Mouse (Mus musculus) MEL (cell line): ENCODE measurements around the gene Syt2.

ENCODE experiments used
- EP300 ChIP-seq, 2 experiments: IDR thresholded peaks; 2 replicates each; pipeline ENCODE4 v1.6.1; 2011; ENCODE audit warnings: improper control_type of control experiment in 2 of 2, low read length in 2 of 2, low read depth in 1 of 2, mild to moderate bottlenecking in 1 of 2
- POLR2A ChIP-seq, 2 experiments: IDR thresholded peaks; 2 replicates each; pipeline ENCODE4 v1.6.1; 2011 to 2012; ENCODE audit warnings: low read length in 2 of 2, mild to moderate bottlenecking in 2 of 2, control low read depth in 1 of 2, improper control_type of control experiment in 1 of 2, low read depth in 1 of 2, moderate library complexity in 1 of 2; ENCODE audit not compliant: control insufficient read depth in 1 of 2, insufficient read depth in 1 of 2, poor library complexity in 1 of 2

DNA sequence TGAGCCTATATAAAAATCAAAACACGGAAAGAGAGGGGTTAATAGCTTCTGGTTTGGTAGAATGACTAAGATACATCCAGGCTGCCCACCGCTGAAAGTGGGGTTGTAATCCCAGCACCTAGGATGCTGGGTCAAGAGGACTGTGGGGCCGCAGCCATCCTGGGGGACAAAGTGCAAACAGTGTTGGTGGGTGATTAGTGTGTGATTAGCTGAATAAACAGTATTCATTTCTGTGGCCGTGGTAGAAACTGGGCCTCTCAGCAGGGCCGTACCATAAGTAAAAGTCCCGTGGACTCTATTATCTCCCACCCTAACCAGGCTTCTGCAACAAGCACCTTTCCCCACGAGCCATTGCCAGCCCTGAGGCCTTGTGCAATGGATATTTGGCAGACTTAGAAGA, 12.2 kb upstream of the Syt2 start:
- no peak; a peak in 1 of 4 replicates for TF ChIP-seq POLR2A (IDR thresholded peaks at IDR 0.05; ENCODE audit: control insufficient read depth in 1 of 2, insufficient read depth in 1 of 2, low read depth in 1 of 2, low read length in 2 of 2, poor library complexity in 1 of 2)
- TF ChIP-seq EP300 (IDR thresholded peaks at IDR 0.05; ENCODE audit: low read depth in 1 of 2, low read length in 2 of 2): no peak
